Mouse (Mus musculus) limb, embryonic 12.5 days (tissue): ENCODE data around the gene Aph1a. TPM values are rescaled to one million over a fixed set of nuclear protein-coding genes. Genes with fewer than 3 reads are reported as not detected.

Source experiments
- ATAC-seq: fragments of 200-750 bp; cut with Nextera tagmentation; 2 replicates; pipeline ENCODE4 v1.8.0; 2017; ENCODE audit warnings: low read depth, moderate TSS enrichment; ENCODE audit not compliant: insufficient number of reproducible peaks, insufficient read depth, low FRiP score, low TSS enrichment
- H3K27ac ChIP-seq: fragments of 300-500 bp; sonication (generic); 2 replicates; pipeline ENCODE4 v1.5.1; 2016; ENCODE audit warnings: mild to moderate bottlenecking, moderate library complexity
- H3K27me3 ChIP-seq: fragments of 300-500 bp; sonication (generic); 2 replicates; pipeline ENCODE4 v1.6.1; 2016; ENCODE audit warnings: mild to moderate bottlenecking, moderate library complexity
- H3K36me3 ChIP-seq: fragments of 300-500 bp; sonication (generic); 2 replicates; pipeline ENCODE4 v1.6.1; 2016; ENCODE audit warnings: mild to moderate bottlenecking, moderate library complexity
- H3K4me1 ChIP-seq: fragments of 300-500 bp; sonication (generic); replicated peaks from 2 replicates; pipeline ENCODE4 v1.6.1; 2016
- H3K4me2 ChIP-seq: fragments of 300-500 bp; sonication (generic); 2 replicates; pipeline ENCODE4 v1.6.1; 2016; ENCODE audit warnings: mild to moderate bottlenecking, moderate library complexity
- H3K4me3 ChIP-seq: fragments of 300-500 bp; sonication (generic); replicated peaks from 2 replicates; pipeline ENCODE4 v1.5.1; 2016; ENCODE audit warnings: mild to moderate bottlenecking
- H3K9ac ChIP-seq: fragments of 300-500 bp; sonication (generic); replicated peaks from 2 replicates; pipeline ENCODE4 v1.6.1; 2016; ENCODE audit warnings: mild to moderate bottlenecking, moderate library complexity
- H3K9me3 ChIP-seq: fragments of 300-500 bp; sonication (generic); 2 replicates; pipeline ENCODE4 v1.6.1; 2016; ENCODE audit warnings: mild to moderate bottlenecking, moderate library complexity
- WGBS: fragments of 180-500 bp; shearing (Covaris S2); methylation state at CpG from one replicate; pipeline ENCODE4 v1.1.7; 2016; 5-methylcytosine and 5-hydroxymethylcytosine counted together
- polyA plus RNA-seq: library from polyadenylated mRNA; unstranded; fragments of >200 nt; fragmentation: Nextera tagmentation; extraction: Ambion mirVana; gene quantifications from 2 replicates; pipeline ENCODE4 v1.2.1, GENCODE M21; 2016

Gene Aph1a
- polyA plus RNA-seq, 1 experiment from 2014 or later = 29.0 TPM

DNA sequence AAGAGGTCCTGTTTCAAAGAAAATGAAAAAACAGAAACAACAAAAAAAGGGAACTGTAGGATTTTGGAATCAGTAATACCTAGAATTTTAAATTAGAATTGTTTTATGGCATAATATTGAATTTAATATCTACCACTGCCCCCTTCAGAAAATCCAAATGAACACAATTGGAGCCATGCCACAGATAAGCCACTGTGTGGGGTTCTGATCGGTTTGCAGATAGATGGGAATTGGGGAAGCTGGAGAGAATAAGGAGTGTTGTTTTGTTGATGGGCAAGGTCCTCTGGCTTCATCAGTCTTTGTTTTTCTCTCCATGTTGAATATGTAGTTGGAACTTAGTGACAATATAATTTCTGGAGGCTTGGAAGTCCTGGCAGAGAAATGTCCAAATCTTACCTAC lies 40.7 kb downstream of the Aph1a start:
- H3K27ac ChIP-seq = no peak overlapping the region
- no peaks in the 10 kb centered on the region for H3K27me3 ChIP-seq
- H3K4me1 ChIP-seq = peaks cover 18% of the 10 kb centered on the region
- H3K9me3 ChIP-seq = no peaks in the 10 kb centered on the region
- no peak for ATAC-seq
- no peak overlapping the region for H3K4me3 ChIP-seq
- H3K4me2 ChIP-seq = no peak overlapping the region
- no peak overlapping the region for H3K9ac ChIP-seq
- 82% methylated on average over 1 of the region's 1 CpGs for WGBS
- peaks cover 64% of the 10 kb centered on the region for H3K36me3 ChIP-seq

DNA sequence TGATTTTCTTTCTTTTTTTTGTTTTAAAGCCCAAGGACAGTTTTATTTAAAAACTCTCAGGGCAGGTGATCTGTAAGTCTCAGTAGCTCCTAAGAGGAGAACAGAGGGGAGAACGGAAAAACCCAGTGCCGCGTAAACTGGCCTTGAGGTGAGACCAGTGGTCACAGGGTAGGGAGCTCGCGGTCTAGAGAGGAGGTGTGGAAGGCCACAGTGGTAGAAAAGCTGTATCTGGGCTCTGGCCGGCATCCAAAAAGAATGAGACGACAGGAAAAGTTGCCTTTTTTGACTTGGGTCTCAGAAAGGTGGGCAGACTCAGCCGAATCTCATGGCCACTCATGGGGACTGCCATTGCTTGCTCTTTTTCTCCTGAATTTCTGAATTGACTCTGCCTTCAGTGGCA lies 44.4 kb downstream of the Aph1a start:
- ATAC-seq = no peak
- Histone ChIP-seq H3K4me1 (no peaks in the 10 kb centered on the region), H3K27ac (no peak overlapping the region), H3K9me3 (no peaks in the 10 kb centered on the region), H3K4me2 (no peak overlapping the region), H3K4me3 (no peak overlapping the region), H3K36me3 (peaks cover 93% of the 10 kb centered on the region), H3K9ac (no peak overlapping the region), H3K27me3 (no peaks in the 10 kb centered on the region)
- WGBS = 98% methylated on average over 8 of the region's 8 CpGs

DNA sequence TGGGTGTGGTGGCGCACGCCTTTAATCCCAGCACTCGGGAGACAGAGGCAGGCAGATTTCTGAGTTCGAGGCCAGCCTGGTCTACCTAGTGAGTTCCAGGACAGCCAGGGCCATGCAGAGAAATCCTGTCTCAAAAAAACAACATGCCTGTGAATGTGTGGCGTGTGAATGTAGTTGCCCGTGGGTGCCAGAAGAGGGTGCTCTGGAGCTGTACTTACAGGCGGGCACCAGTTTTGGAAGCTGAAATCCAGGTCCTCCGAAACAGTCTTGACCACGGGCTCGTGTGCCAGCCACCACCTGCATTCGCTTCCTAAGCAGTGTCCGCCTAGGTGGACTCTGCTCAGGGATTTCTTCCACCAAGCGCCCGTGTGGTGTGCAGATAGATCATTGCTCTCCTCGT lies 45.1 kb downstream of the Aph1a start:
- Histone ChIP-seq H3K27me3 (no peaks in the 10 kb centered on the region), H3K4me2 (no peak overlapping the region), H3K9me3 (no peaks in the 10 kb centered on the region), H3K36me3 (peaks cover 93% of the 10 kb centered on the region), H3K4me1 (no peaks in the 10 kb centered on the region), H3K9ac (no peak overlapping the region), H3K27ac (no peak overlapping the region), H3K4me3 (no peak overlapping the region)
- ATAC-seq = no peak
- 93% methylated on average over 15 of the region's 15 CpGs for WGBS

DNA sequence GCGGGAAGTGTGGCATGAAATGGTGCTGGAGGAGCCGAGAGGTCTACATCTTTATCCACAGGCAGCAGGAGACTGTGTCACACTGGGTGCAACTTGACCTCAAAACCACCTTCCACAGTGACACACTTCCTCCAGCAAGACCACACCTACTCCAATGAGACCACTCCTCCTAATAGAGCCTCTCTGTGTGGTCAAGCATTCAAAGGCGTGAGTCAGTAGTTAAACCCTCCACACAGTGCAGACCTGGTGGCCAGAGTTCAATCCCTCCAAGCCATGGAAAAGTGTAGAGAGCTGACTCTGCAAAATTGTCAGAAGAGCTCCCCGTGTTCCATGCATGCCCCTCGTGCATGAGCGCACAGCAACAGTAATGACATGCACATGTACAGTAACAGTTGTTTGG lies 49.0 kb downstream of the Aph1a start:
- Histone ChIP-seq H3K27me3 (no peaks in the 10 kb centered on the region), H3K4me3 (no peak overlapping the region), H3K4me1 (no peaks in the 10 kb centered on the region), H3K36me3 (peaks cover 95% of the 10 kb centered on the region), H3K27ac (no peak overlapping the region), H3K9ac (no peak overlapping the region), H3K4me2 (no peak overlapping the region), H3K9me3 (no peaks in the 10 kb centered on the region)
- ATAC-seq = no peak
- 84% methylated on average over 6 of the region's 6 CpGs for WGBS

DNA sequence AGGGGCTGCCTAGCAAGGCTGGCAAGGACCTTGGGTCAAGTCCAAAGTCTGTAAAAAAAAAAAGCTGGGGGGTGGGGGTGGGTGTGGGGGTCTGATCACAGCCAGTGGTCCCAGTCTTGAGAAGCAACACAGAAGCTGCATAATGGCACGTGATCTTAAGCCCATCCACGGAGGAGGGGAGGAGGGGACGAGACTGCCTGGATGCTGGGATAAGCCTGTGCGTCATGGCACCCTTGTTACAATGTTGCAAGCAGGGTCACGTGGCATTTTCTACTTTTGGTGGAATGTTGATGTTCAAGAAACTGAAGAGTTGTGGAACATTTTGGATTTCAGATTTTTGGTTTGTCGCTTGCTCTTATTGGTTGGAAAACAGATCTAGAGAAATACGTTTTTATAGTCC lies 49.5 kb downstream of the Aph1a start:
- Histone ChIP-seq H3K4me3 (no peak overlapping the region), H3K4me1 (no peaks in the 10 kb centered on the region), H3K9ac (no peak overlapping the region), H3K36me3 (peaks cover 91% of the 10 kb centered on the region), H3K27me3 (no peaks in the 10 kb centered on the region), H3K27ac (no peak overlapping the region), H3K4me2 (no peak overlapping the region), H3K9me3 (no peaks in the 10 kb centered on the region)
- 95% methylated on average over 7 of the region's 7 CpGs for WGBS
- no peak for ATAC-seq

DNA sequence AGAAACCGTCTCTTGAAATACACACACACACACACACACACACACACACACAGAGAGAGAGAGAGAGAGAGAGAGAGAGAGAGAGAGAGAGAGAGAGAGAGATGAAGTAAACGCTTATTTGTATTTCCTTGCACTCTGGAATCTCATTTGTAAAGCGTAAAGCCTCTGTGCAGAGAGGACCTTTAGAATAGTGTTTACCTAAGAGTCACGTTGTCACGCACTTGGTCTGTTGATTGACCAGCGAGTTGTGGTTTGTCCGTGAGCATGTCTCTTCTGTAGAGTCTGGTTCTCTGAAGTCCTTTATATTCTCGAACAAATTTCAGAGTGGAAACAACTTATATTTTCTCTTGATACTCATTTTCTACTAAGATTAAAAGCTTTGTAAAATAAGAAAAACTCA lies 51.0 kb downstream of the Aph1a start:
- Histone ChIP-seq H3K27me3 (no peaks in the 10 kb centered on the region), H3K9me3 (no peaks in the 10 kb centered on the region), H3K4me2 (no peak overlapping the region), H3K9ac (no peak overlapping the region), H3K4me1 (no peaks in the 10 kb centered on the region), H3K27ac (no peak overlapping the region), H3K36me3 (peaks cover 85% of the 10 kb centered on the region), H3K4me3 (no peak overlapping the region)
- no peak for ATAC-seq
- WGBS = 95% methylated on average over 8 of the region's 8 CpGs

DNA sequence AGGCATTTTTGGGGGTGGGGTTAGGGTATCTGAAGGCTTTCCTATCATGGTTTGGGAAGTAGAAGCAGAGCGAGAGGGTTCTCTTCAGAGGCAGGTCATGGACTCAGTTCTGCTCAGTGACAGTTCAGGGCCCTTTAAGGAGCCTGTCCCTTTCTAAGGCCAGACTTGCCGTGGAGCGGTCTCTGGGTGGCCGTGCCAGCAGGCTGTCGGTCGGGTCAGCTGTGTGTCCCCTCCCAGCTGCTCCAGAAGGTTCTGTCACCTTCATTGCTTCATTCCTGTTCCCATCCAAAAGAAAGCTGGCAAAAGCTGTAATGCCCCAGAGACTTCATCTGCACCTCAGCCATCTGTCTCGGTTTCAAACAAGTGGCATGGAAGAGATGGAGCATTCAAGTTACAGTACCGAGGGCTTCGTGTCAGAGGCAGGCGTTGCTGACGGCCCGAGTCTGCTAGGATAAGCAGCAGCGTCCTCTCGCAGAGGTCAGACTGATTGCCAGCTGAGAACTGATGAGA lies 52.0 kb downstream of the Aph1a start:
- 89% methylated on average over 14 of the region's 14 CpGs for WGBS
- no peak for ATAC-seq

More for the DNA sequence above, 52.0 kb downstream of the Aph1a start:
- Histone ChIP-seq H3K4me1 (no peaks in the 10 kb centered on the region), H3K4me2 (no peak overlapping the region), H3K27me3 (no peaks in the 10 kb centered on the region), H3K9me3 (no peaks in the 10 kb centered on the region), H3K4me3 (no peak overlapping the region), H3K36me3 (peaks cover 75% of the 10 kb centered on the region), H3K27ac (no peak overlapping the region), H3K9ac (no peak overlapping the region)

Other genes starting within 250 kb of the Aph1a start
- gene Mcl1, start 235.2 kb upstream of the Aph1a start, polyA plus RNA-seq = 69.9 and 75.7 TPM in 2 replicates
- gene Adamtsl4, start 206.1 kb upstream of the Aph1a start, polyA plus RNA-seq = 0.71 and 1.4 TPM in 2 replicates
- gene Ecm1, start 154.4 kb upstream of the Aph1a start, polyA plus RNA-seq = 4.1 and 4.4 TPM in 2 replicates
- 56.9 and 60.5 TPM in 2 replicates for gene Tars2, start 133.8 kb upstream of the Aph1a start, polyA plus RNA-seq
- 26.5 and 27.8 TPM in 2 replicates for gene Rprd2, start 75.1 kb upstream of the Aph1a start, polyA plus RNA-seq
- gene Prpf3, start 38.1 kb upstream of the Aph1a start, polyA plus RNA-seq = 74.9 and 75.7 TPM in 2 replicates
- 344 and 355 TPM in 2 replicates for gene Mrps21, start 22.4 kb upstream of the Aph1a start, polyA plus RNA-seq
- gene Ciart, start 11.7 kb upstream of the Aph1a start, polyA plus RNA-seq = 8.5 and 10.2 TPM in 2 replicates
- 11.1 and 11.6 TPM in 2 replicates for gene BC028528, start 2.0 kb upstream of the Aph1a start, polyA plus RNA-seq
- 74.2 and 78.4 TPM in 2 replicates for gene Car14, start 10.7 kb downstream of the Aph1a start, polyA plus RNA-seq
- 304 and 327 TPM in 2 replicates for gene Anp32e, start 35.3 kb downstream of the Aph1a start, polyA plus RNA-seq
- gene Plekho1, start 102.0 kb downstream of the Aph1a start, polyA plus RNA-seq = 79.8 and 91.8 TPM in 2 replicates
- gene Vps45, start 164.5 kb downstream of the Aph1a start, polyA plus RNA-seq = 36.5 and 38.9 TPM in 2 replicates
- gene Otud7b, start 210.6 kb downstream of the Aph1a start, polyA plus RNA-seq = 18.7 and 23.3 TPM in 2 replicates